Mouse (Mus musculus): ENCODE measurements around the gene Tada2b. TPM values are rescaled to one million over a fixed set of nuclear protein-coding genes. Genes with fewer than 3 reads are reported as not detected.

Tada2b gene
- polyA plus RNA-seq, 1 experiment from 2014 or later: 2.0 TPM

GRCm38 (mm10) chr5:36434398-36434967, 49.6 kb downstream of the Tada2b start:
- Histone ChIP-seq H3K4me3 (no peak overlapping the region), H3K27me3 (peaks cover 1% of the 10 kb centered on the region; the same call in 1 of the 2 replicates), H3K36me3 (no peaks in the 10 kb centered on the region), H3K4me2 (no peak overlapping the region), H3K4me1 (no peaks in the 10 kb centered on the region), H3K9ac (no peak overlapping the region), H3K27ac (no peak overlapping the region), H3K9me3 (no peaks in the 10 kb centered on the region)
- WGBS: 68% methylated on average over 9 of the region's 9 CpGs
- ATAC-seq (ENCODE audit: borderline replicate concordance, extremely low read depth, low FRiP score, low TSS enrichment): no peak

GRCm38 (mm10) chr5:36431711-36432110, 52.4 kb downstream of the Tada2b start:
- H3K27me3 ChIP-seq: peaks cover 5% of the 10 kb centered on the region; the same call in 1 of the 2 replicates
- H3K9me3 ChIP-seq: no peaks in the 10 kb centered on the region
- 53% methylated on average over 2 of the region's 2 CpGs for WGBS
- no peak overlapping the region for H3K9ac ChIP-seq
- no peaks in the 10 kb centered on the region for H3K4me1 ChIP-seq
- H3K27ac ChIP-seq: no peak overlapping the region
- no peak overlapping the region for H3K4me3 ChIP-seq
- ATAC-seq (ENCODE audit: borderline replicate concordance, extremely low read depth, low FRiP score, low TSS enrichment): no peak
- H3K36me3 ChIP-seq: no peaks in the 10 kb centered on the region
- H3K4me2 ChIP-seq: no peak overlapping the region

GRCm38 (mm10) chr5:36429551-36429950, 54.5 kb downstream of the Tada2b start:
- Histone ChIP-seq H3K4me1 (no peaks in the 10 kb centered on the region), H3K4me2 (no peak overlapping the region), H3K4me3 (no peak overlapping the region), H3K27me3 (peaks cover 5% of the 10 kb centered on the region; the same call in 1 of the 2 replicates), H3K9me3 (no peaks in the 10 kb centered on the region), H3K9ac (no peak overlapping the region), H3K27ac (no peak overlapping the region), H3K36me3 (no peaks in the 10 kb centered on the region)
- no peak for ATAC-seq (ENCODE audit: borderline replicate concordance, extremely low read depth, low FRiP score, low TSS enrichment)
- 84% methylated on average over 3 of the region's 3 CpGs for WGBS

- Histone ChIP-seq H3K9me3 (no peaks in the 10 kb centered on the region), H3K4me3 (no peak overlapping the region), H3K27ac (no peak overlapping the region), H3K4me1 (no peaks in the 10 kb centered on the region), H3K36me3 (no peaks in the 10 kb centered on the region), H3K4me2 (no peak overlapping the region), H3K9ac (no peak overlapping the region), H3K27me3 (peaks cover 5% of the 10 kb centered on the region; the same call in 1 of the 2 replicates)
- WGBS: 23% methylated on average over 11 of the region's 11 CpGs
- ATAC-seq (ENCODE audit: borderline replicate concordance, extremely low read depth, low FRiP score, low TSS enrichment): no peak
Measured at GRCm38 (mm10) chr5:36427831-36428230, 56.3 kb downstream of the Tada2b start.

- H3K27ac ChIP-seq: no peak overlapping the region
- H3K9ac ChIP-seq: no peak overlapping the region
- WGBS: 58% methylated on average over 5 of the region's 5 CpGs
- H3K4me3 ChIP-seq: no peak overlapping the region
- no peak for ATAC-seq (ENCODE audit: borderline replicate concordance, extremely low read depth, low FRiP score, low TSS enrichment)
- H3K4me2 ChIP-seq: no peak overlapping the region
- no peaks in the 10 kb centered on the region for H3K4me1 ChIP-seq
- no peaks in the 10 kb centered on the region for H3K9me3 ChIP-seq
- peaks cover 5% of the 10 kb centered on the region; the same call in 1 of the 2 replicates for H3K27me3 ChIP-seq
- no peaks in the 10 kb centered on the region for H3K36me3 ChIP-seq
Measured at GRCm38 (mm10) chr5:36426404-36426803, 57.7 kb downstream of the Tada2b start.

- peaks cover 5% of the 10 kb centered on the region; the same call in 1 of the 2 replicates for H3K27me3 ChIP-seq
Measured at GRCm38 (mm10) chr5:36424676-36425075, 59.4 kb downstream of the Tada2b start.

More at GRCm38 (mm10) chr5:36424676-36425075, 59.4 kb downstream of the Tada2b start:
- H3K9ac ChIP-seq: no peak overlapping the region
- H3K4me1 ChIP-seq: no peaks in the 10 kb centered on the region
- no peak overlapping the region for H3K4me2 ChIP-seq
- H3K36me3 ChIP-seq: no peaks in the 10 kb centered on the region
- no peak overlapping the region for H3K4me3 ChIP-seq
- no peaks in the 10 kb centered on the region for H3K9me3 ChIP-seq
- ATAC-seq (ENCODE audit: borderline replicate concordance, extremely low read depth, low FRiP score, low TSS enrichment): no peak
- no peak overlapping the region for H3K27ac ChIP-seq

Other genes starting within 250 kb of the Tada2b start
- gene Sorcs2, start 86.1 kb downstream of the Tada2b start, polyA plus RNA-seq (2015; fragmentation: Nextera tagmentation; extraction: Ambion mirVana): 19.6 and 21.2 TPM in 2 replicates
- gene Grpel1, start 19.3 kb downstream of the Tada2b start, polyA plus RNA-seq (2015; fragmentation: Nextera tagmentation; extraction: Ambion mirVana): 50.3 and 51.3 TPM in 2 replicates
- 0.79 and 1.2 TPM in 2 replicates for gene Ccdc96, start 303 bp upstream of the Tada2b start, polyA plus RNA-seq (2015; fragmentation: Nextera tagmentation; extraction: Ambion mirVana)
- 24.3 and 24.7 TPM in 2 replicates for gene Tbc1d14, start 109.0 kb upstream of the Tada2b start, polyA plus RNA-seq (2015; fragmentation: Nextera tagmentation; extraction: Ambion mirVana)
- 15.5 and 16.7 TPM in 2 replicates for gene D5Ertd579e, start 211.7 kb upstream of the Tada2b start, polyA plus RNA-seq (2015; fragmentation: Nextera tagmentation; extraction: Ambion mirVana)